Mouse (Mus musculus) hindbrain, embryonic 14.5 days (tissue): ENCODE data around the gene Il15ra. TPM values are rescaled to one million over a fixed set of nuclear protein-coding genes. Genes with fewer than 3 reads are reported as not detected.
A peak's percentile ranks its signal among the peaks of the same experiment; 100 is the strongest.

Source experiments
- ATAC-seq: fragments of 200-750 bp; cut with Nextera tagmentation; 2 replicates; pipeline ENCODE4 v1.8.0; 2017; ENCODE audit warnings: moderate number of reproducible peaks, mild to moderate bottlenecking, moderate TSS enrichment, moderate library complexity; ENCODE audit not compliant: low FRiP score
- DNase-seq: peaks from one replicate; pipeline ENCODE4 v3.0.0-alpha.2; 2015; ENCODE audit warnings: low spot score
- H3K27ac ChIP-seq: fragments of 300-500 bp; sonication (generic); 2 replicates; pipeline ENCODE4 v1.5.1; 2014; ENCODE audit warnings: mild to moderate bottlenecking, moderate library complexity
- H3K27me3 ChIP-seq: fragments of 300-500 bp; sonication (generic); 2 replicates; pipeline ENCODE4 v1.6.1; 2014; ENCODE audit warnings: mild to moderate bottlenecking, low read length, mixed read lengths; ENCODE audit not compliant: control insufficient read depth, insufficient read depth
- H3K36me3 ChIP-seq: fragments of 300-500 bp; sonication (generic); replicated peaks from 2 replicates; pipeline ENCODE4 v1.6.1; 2014; ENCODE audit not compliant: control insufficient read depth, insufficient read depth
- H3K4me1 ChIP-seq: fragments of 300-500 bp; sonication (generic); replicated peaks from 2 replicates; pipeline ENCODE4 v1.6.1; 2014; ENCODE audit warnings: antibody characterized with exemption, low read length, mixed read lengths; ENCODE audit not compliant: control insufficient read depth, insufficient read depth
- H3K4me2 ChIP-seq: fragments of 300-500 bp; sonication (generic); replicated peaks from 2 replicates; pipeline ENCODE4 v1.6.1; 2014; ENCODE audit warnings: mild to moderate bottlenecking, moderate library complexity
- H3K4me3 ChIP-seq: fragments of 300-500 bp; sonication (generic); replicated peaks from 2 replicates; pipeline ENCODE4 v1.5.1; 2014; ENCODE audit warnings: mild to moderate bottlenecking, low read length
- H3K9ac ChIP-seq: fragments of 300-500 bp; sonication (generic); 2 replicates; pipeline ENCODE4 v1.6.1; 2014
- H3K9me3 ChIP-seq: fragments of 300-500 bp; sonication (generic); 2 replicates; pipeline ENCODE4 v1.6.1; 2016; ENCODE audit warnings: low read length; ENCODE audit not compliant: control insufficient read depth
- WGBS: fragments of 180-500 bp; shearing (Covaris S2); extraction: QIAGEN DNeasy Blood & Tissue Kit; methylation state at CpG from one replicate; pipeline ENCODE4 v1.1.7; 2014; 5-methylcytosine and 5-hydroxymethylcytosine counted together
- polyA plus RNA-seq: library from polyadenylated mRNA; unstranded; fragments of >200 nt; fragmentation: Nextera tagmentation; extraction: Ambion mirVana; gene quantifications from 2 replicates; pipeline ENCODE4 v1.2.1, GENCODE M21; 2014

Gene Il15ra
- 1.4 and 1.5 TPM in 2 replicates for polyA plus RNA-seq

DNA sequence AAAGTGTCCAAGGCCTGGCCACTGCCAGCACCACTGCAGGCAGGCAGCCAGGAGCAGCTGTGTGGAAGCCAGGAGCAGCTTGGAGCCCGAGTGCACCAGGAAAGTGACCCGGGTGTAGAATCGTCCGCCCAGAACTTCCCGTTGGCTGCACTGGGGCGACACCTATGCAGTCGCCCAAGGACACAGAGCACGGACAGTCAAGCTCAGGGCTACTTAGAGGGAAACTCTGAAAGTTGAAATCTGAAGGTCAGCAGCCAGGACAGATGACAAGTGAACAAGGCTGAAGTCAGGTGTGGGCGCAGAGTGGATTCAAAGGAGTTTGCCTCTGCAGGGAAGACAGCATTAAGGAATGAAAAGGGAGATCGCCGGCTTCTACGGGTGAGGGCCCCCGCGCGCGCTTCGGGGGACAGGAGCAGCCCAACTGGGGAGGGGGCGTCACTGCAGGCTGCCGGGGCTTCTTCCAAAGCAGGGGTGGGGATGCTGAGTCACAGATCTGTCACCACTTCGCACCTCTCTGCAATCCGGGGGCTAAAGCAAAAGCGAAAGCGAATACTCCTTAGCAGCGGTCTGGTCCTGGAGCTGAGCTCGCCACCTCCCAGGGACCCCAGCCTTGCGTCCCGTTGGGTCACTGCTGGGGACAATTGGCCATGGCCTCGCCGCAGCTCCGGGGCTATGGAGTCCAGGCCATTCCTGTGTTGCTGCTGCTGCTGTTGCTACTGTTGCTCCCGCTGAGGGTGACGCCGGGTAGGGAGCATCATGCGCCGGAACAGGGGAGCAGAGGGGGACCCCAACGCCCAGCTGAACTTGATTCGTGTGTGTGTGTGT, at the start of gene Il15ra:
Gene Il15ra (plus strand): TSS at position 90 of the 825 bp plus-strand sequence.
- Histone ChIP-seq H3K4me2 (peak within 1 kb of the TSS; percentile 90), H3K9ac (peak within 1 kb of the TSS; percentile 52), H3K4me3 (peak within 1 kb of the TSS; percentile 44), H3K27ac (no peak within 1 kb of the TSS), H3K4me1 (peaks cover 12% of the 10 kb centered on the region; the same call in 1 of the 2 replicates), H3K9me3 (no peaks in the 10 kb centered on the region), H3K36me3 (no peaks in the 10 kb centered on the region), H3K27me3 (peaks cover 33% of the 10 kb centered on the region)
- ATAC-seq (peak; percentile 67), DNase-seq (no peak)
- WGBS, result under 1% methylated on average over 37 of the region's 37 CpGs

DNA sequence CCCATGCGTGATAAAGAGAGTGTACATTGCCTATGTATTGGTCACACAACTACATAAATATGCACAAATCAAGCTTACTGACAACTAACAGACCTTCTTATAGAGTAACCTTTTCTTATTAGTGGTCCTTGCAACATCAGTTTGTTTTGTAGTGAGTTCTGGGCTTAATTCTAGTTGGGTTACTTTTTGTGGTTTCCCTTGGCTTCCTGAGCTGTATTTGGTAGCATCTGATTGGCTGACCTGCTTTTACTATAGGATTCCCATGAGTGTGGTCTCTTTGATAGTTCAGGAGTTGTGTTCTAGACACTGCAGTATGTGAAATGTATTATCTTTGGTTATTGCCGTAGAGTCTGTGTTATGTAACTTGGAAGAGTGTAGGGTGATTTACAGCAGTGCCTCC, 47.5 kb upstream of the Il15ra start:
- DNase-seq (no peak), ATAC-seq (no peak)
- H3K27me3 ChIP-seq, result no peaks in the 10 kb centered on the region
- H3K4me3 ChIP-seq, result no peak overlapping the region
- no peak overlapping the region for H3K27ac ChIP-seq
- 92% methylated on average over 2 of the region's 2 CpGs for WGBS
- H3K9ac ChIP-seq, result no peak overlapping the region
- H3K4me2 ChIP-seq, result no peak overlapping the region
- H3K9me3 ChIP-seq, result no peaks in the 10 kb centered on the region
- H3K4me1 ChIP-seq, result no peaks in the 10 kb centered on the region
- no peaks in the 10 kb centered on the region for H3K36me3 ChIP-seq

DNA sequence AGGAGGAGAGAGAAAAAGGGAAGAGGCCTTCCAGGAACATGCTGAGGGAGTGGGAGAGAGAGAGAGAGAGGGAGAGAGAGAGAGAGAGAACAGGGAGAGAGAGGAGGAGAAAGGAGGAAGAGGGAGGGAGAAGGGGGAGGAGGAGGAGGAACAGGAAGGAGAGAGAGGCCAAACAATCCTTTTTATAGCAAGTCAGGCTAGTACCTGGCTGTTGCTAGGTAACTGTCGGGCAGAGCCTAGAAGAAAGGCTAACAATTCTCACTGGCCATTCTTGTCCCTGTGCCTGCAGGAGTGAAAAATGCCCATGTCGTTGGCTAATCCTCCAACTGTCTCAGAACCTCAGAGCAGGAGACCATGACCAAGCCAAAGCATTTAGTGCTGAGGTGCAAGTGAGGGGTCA, 45.8 kb upstream of the Il15ra start:
- Histone ChIP-seq H3K4me3 (no peak overlapping the region), H3K9ac (no peak overlapping the region), H3K27me3 (no peaks in the 10 kb centered on the region), H3K27ac (no peak overlapping the region), H3K9me3 (no peaks in the 10 kb centered on the region), H3K4me1 (no peaks in the 10 kb centered on the region), H3K4me2 (no peak overlapping the region), H3K36me3 (no peaks in the 10 kb centered on the region)
- ATAC-seq (no peak), DNase-seq (no peak)
- WGBS, result 40% methylated on average over 2 of the region's 2 CpGs

DNA sequence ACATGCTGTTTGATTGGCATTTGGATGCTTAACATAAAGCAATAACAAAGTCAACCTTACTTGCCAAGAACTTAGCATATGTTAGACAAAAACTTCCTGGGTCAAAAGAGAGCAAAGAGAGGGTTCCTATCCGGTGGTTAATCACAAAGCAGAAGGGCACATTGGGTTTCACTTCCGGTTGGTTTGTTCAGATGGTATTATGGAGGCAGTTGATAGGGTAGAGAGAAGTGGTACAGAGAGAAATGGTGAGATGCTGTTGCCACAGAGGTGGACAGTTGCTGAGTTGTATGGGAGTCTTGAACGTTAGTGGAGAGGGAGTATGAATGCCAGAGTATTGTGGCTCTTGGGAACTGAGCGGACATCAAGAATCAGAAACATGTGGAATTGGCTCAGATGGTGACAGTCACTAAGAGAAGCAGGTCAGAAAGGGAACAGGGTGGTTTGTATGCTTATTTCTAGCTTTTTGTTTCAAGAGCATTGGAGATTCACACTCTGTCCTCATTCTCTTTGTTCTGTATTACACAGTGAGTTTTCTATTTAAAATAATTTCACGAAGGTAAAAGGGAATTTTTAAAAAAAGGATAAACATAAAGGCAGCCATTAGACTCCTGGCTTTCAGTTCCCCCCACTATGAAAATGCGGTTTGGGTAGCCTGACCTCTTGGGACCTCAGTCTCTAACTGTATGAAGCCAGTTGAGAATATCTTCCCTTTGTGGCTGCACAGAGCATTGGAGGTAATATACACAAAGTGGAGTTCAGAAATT, 42.8 kb upstream of the Il15ra start:
- Histone ChIP-seq H3K9me3 (no peaks in the 10 kb centered on the region), H3K4me2 (no peak overlapping the region), H3K27me3 (no peaks in the 10 kb centered on the region), H3K9ac (no peak overlapping the region), H3K36me3 (no peaks in the 10 kb centered on the region), H3K4me1 (no peaks in the 10 kb centered on the region), H3K27ac (no peak overlapping the region), H3K4me3 (no peak overlapping the region)
- WGBS, result 87% methylated on average over 6 of the region's 6 CpGs
- no peak for ATAC-seq
- no peak for DNase-seq

DNA sequence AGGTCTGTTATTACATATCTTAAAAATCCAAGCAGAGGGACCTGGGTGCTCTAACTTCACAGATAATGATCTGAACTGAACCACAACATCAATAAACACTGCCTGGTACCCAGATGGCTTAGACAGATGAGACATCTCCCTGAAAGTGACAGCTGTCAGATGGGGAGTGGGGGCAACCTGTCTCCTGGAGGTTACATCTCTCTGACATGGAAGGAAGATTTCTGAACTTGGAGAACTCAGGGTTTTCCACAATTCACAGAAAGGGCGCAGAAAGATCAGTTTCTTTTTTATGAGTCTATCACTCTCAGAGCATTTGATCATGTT, 42.2 kb upstream of the Il15ra start:
- Histone ChIP-seq H3K27ac (no peak overlapping the region), H3K4me1 (no peaks in the 10 kb centered on the region), H3K9ac (no peak overlapping the region), H3K4me2 (no peak overlapping the region), H3K9me3 (no peaks in the 10 kb centered on the region), H3K36me3 (no peaks in the 10 kb centered on the region), H3K27me3 (no peaks in the 10 kb centered on the region), H3K4me3 (no peak overlapping the region)
- ATAC-seq (no peak), DNase-seq (no peak)
- WGBS, result 96% methylated on average over 1 of the region's 1 CpGs

DNA sequence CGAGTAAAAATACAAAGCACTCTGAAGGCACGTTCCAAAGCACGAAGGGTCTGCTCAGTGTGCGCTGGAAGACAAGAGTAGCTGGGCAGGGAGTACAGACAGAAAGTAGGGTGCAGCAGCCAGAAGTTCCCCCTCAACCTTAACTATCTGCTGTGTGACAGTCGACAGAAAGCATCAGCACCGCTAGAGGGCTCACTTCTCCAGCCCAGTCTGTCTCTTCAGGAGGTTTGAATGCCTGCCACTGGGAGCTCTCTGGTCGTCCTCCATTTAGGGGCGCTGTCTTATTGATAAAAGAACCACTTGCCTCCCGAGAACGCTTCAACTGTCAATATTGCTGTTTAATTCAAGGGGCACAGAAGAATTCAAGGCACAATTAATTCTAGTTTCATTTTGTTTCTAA, 41.1 kb upstream of the Il15ra start:
- no peak overlapping the region for H3K27ac ChIP-seq
- ATAC-seq (peak; percentile 89), DNase-seq (peak; percentile 81)
- no peaks in the 10 kb centered on the region for H3K27me3 ChIP-seq
- peak overlapping the region; percentile 42 for H3K4me2 ChIP-seq
- H3K4me3 ChIP-seq, result peak overlapping the region; percentile 17
- H3K36me3 ChIP-seq, result no peaks in the 10 kb centered on the region
- WGBS, result 5% methylated on average over 10 of the region's 10 CpGs
- no peaks in the 10 kb centered on the region for H3K4me1 ChIP-seq
- H3K9me3 ChIP-seq, result no peaks in the 10 kb centered on the region
- 0 out of 2 replicates have a peak overlapping the region, but pooled peaks have one; percentile 24 for H3K9ac ChIP-seq

DNA sequence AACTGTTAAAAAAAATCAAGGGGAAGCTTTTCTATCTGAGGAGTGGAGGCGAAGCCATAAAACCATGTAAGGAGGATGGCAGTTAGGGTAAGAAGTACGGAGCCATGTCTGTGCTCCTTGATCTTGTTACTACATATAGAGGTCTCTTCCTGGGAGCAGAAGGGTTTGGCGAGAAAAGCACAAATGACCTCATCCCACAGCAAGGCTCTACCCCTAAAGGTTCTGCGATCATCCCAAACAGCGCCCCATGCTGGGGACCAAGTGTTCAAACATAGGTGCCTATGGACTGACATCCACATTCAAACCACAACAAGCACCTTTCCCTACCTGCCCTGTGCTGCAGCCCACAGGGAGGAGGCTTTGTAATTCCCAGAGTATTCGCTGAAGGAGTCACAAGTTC, 40.7 kb upstream of the Il15ra start:
- peak overlapping the region; percentile 17 for H3K4me3 ChIP-seq
- DNase-seq (peak; percentile 28), ATAC-seq (peak; percentile 46; the same call in 1 of the 2 replicates)
- no peaks in the 10 kb centered on the region for H3K4me1 ChIP-seq
- H3K4me2 ChIP-seq, result peak overlapping the region; percentile 42
- H3K27me3 ChIP-seq, result no peaks in the 10 kb centered on the region
- no peak overlapping the region for H3K27ac ChIP-seq
- no peaks in the 10 kb centered on the region for H3K9me3 ChIP-seq
- 0 out of 2 replicates have a peak overlapping the region, but pooled peaks have one; percentile 24 for H3K9ac ChIP-seq
- 50% methylated on average over 6 of the region's 6 CpGs for WGBS
- no peaks in the 10 kb centered on the region for H3K36me3 ChIP-seq

DNA sequence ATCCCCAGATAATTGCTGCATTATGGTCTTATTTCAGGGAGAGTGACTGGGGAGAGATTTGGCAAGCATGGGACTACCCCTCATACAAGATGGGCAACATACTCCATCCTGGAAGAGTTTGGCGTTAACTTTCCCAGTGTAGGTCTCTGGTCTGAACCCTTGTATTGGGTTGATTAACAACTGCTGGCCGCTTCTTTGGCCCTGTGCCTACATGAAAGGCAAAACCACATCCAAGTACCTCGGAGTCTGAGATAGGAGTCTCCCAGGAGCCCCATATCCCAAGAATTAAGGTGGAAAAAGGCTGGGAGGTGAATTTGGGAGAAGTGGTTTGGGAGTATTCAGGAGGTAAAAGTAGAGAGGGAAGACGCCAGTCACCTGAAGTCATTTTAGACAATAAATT, 40.3 kb upstream of the Il15ra start:
- no peaks in the 10 kb centered on the region for H3K4me1 ChIP-seq
- H3K4me3 ChIP-seq, result no peak overlapping the region
- no peak overlapping the region for H3K9ac ChIP-seq
- ATAC-seq, result no peak
- H3K27ac ChIP-seq, result no peak overlapping the region
- 89% methylated on average over 4 of the region's 4 CpGs for WGBS
- no peaks in the 10 kb centered on the region for H3K9me3 ChIP-seq
- no peak overlapping the region for H3K4me2 ChIP-seq
- H3K36me3 ChIP-seq, result no peaks in the 10 kb centered on the region
- no peak for DNase-seq
- H3K27me3 ChIP-seq, result no peaks in the 10 kb centered on the region

DNA sequence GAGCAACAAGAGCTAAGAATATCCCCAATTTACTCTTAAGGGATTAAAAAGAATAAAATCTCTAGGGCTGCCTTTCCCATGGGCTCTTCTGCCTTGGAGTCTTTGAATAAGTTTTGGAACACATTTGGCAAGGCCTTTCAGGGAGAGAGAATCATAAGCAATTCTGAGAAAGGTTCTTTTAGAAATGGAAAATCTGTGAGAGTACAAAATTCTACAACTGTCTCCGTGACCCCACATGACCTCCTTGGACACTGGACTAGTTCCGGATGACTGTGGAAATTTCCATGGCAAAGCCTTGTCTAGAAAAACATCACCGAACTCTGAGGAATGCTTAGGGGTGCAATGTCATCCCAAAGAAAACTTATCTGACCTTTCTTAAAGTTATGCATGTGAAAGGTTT, 39.8 kb upstream of the Il15ra start:
- H3K27ac ChIP-seq, result no peak overlapping the region
- 90% methylated on average over 3 of the region's 3 CpGs for whole genome bisulfite sequencing
- no peak overlapping the region for H3K4me2 ChIP-seq
- no peak for ATAC-seq
- no peak overlapping the region for H3K9ac ChIP-seq
- no peak for DNase-seq
- H3K27me3 ChIP-seq, result no peaks in the 10 kb centered on the region
- H3K4me1 ChIP-seq, result no peaks in the 10 kb centered on the region
- no peaks in the 10 kb centered on the region for H3K36me3 ChIP-seq
- no peak overlapping the region for H3K4me3 ChIP-seq
- no peaks in the 10 kb centered on the region for H3K9me3 ChIP-seq
